Mouse (Mus musculus) neural tube, embryonic 11.5 days (tissue): Measurements from ENCODE around the gene Bpifa6. TPM values are rescaled to one million over a fixed set of nuclear protein-coding genes. Genes with fewer than 3 reads are reported as not detected.

Experiments used
- polyA plus RNA-seq: library from polyadenylated mRNA; unstranded; fragments of >200 nt; fragmentation: Nextera tagmentation; extraction: Ambion mirVana; gene quantifications from 2 replicates; pipeline ENCODE4 v1.2.1, GENCODE M21; 2014

Gene Bpifa6
- polyA plus RNA-seq, 1 experiment from 2014 or later = not detected

Other genes with a start within 250 kb of the Bpifa6 start
- 351 and 357 TPM in 2 replicates for gene Mapre1, start 233.7 kb upstream of the Bpifa6 start, polyA plus RNA-seq
- gene Efcab8, start 195.0 kb upstream of the Bpifa6 start, polyA plus RNA-seq = not detected in 2 replicates
- gene Sun5, start 103.9 kb upstream of the Bpifa6 start, polyA plus RNA-seq = not detected in 2 replicates
- not detected in 2 replicates for gene Bpifb2, start 99.9 kb upstream of the Bpifa6 start, polyA plus RNA-seq
- gene Bpifb6, start 74.6 kb upstream of the Bpifa6 start, polyA plus RNA-seq = not detected in 2 replicates
- gene Bpifb3, start 56.7 kb upstream of the Bpifa6 start, polyA plus RNA-seq = not detected in 2 replicates
- not detected in 2 replicates for gene Bpifb4, start 36.7 kb upstream of the Bpifa6 start, polyA plus RNA-seq
- gene Bpifa2, start 33.3 kb downstream of the Bpifa6 start, polyA plus RNA-seq = not detected in 2 replicates
- gene Bpifa3, start 155.4 kb downstream of the Bpifa6 start, polyA plus RNA-seq = not detected in 2 replicates
- not detected in 2 replicates for gene Bpifa1, start 167.9 kb downstream of the Bpifa6 start, polyA plus RNA-seq
- gene Bpifa5, start 187.7 kb downstream of the Bpifa6 start, polyA plus RNA-seq = not detected in 2 replicates
- not detected in 2 replicates for gene Bpifb1, start 215.9 kb downstream of the Bpifa6 start, polyA plus RNA-seq
- 0.15 TPM in 1 of 2 replicates, not detected in the other for gene Bpifb5, start 248.8 kb downstream of the Bpifa6 start, polyA plus RNA-seq